Mouse (Mus musculus) heart, adult 8-10 months (tissue): ENCODE measurements around the gene Enho. TPM values are rescaled to one million over a fixed set of nuclear protein-coding genes. Genes with fewer than 3 reads are reported as not detected.
"Not testable (repeated sequence)": the region's sequence is repeated elsewhere in the genome, so short reads cannot be mapped to it uniquely, and the experiment has no call there.

ENCODE experiments used
- DNase-seq: peaks from one replicate; pipeline ENCODE4 v3.0.0; 2022; ENCODE audit warnings: low spot score
- total RNA-seq, 4 experiments: library from RNA; stranded (reverse); gene quantifications; 2 replicates each; pipeline ENCODE4 v1.2.4; 2022

Enho gene
- total RNA-seq: 10 to 100 TPM in 2 of 4 experiments, 1 to 10 TPM in 2; 8.9 to 13.9 (median 11.1) TPM

- peak; percentile 89 for DNase-seq
These were observed at the start of gene Enho for GRCm38 (mm10) chr4:41639913-41640507. Enho (minus strand) TSS chr4:41640324.

- DNase-seq: not testable (repeated sequence)
These were observed 48.4 kb upstream of the Enho start for GRCm38 (mm10) chr4:41688562-41688961.

DNA sequence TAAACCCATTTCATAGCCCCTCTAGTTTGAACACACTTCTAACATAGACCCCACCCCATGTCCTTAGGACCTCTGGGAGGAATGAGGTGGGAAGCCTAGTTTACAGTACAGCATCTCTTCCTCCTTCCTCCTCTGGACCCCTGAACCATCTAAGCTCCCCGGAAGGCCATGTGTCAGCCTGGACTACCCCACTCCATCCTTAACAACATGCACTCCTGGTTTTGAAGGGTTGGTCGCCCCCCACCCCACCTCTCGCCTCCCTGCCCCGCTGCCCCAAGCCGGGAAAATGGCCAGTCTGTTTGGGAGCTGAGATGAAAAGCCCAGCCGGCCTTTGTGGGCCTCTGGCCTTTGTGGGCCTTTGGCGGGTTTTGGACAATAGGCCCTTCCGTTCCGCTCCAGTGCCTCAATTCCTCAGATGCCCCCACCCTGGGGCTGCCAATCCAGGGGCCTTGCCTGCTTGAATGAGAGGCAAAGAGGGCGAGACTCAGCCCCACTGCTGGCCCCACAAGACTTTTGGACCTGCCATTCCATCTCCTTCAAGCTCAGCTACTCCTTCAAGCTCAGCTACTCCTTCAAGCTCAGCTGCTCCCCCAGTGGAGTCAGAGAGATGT, 45.9 kb upstream of the Enho start:
- not testable (repeated sequence) for DNase-seq

DNA sequence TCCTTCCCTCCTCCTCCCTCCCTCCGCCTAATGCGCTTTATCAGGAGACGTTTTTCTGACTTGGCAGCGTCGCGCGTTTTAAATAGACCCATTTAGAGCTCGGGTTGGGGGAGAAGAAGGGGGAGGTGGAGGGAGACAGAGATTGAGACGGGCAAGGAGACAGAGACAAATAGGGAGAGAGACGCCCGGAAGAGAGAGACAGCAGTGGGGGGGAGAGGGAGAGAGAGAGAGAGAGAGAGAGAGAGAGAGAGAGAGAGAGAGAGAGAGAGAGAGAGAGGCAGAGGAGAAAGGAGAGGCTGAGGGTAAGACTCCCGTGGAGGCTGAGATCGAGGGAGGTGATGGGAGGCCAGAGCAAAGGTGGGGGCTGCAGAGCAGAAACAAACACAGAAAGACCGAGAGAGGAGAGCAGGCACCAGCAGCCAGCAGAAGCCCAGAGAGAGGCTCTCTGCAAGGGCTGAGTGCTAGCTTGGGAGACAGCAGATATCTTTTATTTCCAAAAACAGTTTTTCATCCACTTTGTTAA, 44.9 kb upstream of the Enho start:
- DNase-seq: not testable (repeated sequence)

DNA sequence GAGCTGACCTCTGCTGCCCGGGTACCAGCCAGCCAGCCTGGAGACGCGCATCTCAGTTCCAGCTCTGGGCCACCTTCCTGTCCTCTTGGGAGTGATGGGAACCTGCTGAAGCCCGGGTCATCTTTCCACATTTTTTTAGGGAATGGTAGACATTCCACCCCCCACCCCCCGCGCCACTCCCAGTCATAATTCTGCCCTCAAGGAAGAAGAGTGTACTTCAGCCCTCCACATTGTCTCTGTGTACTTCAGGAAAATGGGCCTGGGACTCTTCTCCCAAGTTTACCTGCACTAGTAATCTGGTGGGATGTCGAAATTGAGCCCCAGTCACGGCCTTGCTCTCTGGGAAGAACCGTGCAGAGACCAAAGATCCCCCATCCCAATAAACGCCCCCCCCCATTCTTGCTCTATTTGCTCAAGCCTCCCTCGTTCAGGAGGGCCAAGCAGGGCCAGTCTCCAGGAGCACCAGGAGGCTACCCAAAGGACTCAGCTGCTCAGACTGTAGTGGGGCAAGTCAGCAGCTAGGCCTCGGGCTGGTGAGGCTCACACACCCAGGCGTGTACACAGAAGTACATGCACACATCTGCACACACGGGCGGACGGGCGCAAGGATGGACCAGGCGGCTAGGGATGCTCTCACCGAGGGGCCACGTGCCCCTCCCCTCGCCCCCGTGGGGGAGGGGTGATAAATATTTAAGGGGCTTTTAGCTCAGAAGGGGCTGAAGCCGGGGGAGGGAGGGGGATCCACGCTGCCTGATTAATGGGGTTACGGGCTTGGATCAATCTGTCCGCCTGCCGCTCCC, 44.2 kb upstream of the Enho start:
- not testable (repeated sequence) for DNase-seq

GRCm38 (mm10) chr4:41683303-41683702, 43.2 kb upstream of the Enho start:
- DNase-seq: not testable (repeated sequence)

- DNase-seq: no peak
These were observed 42.7 kb upstream of the Enho start for GRCm38 (mm10) chr4:41682789-41683188.

- no peak for DNase-seq
These were observed 41.8 kb upstream of the Enho start for GRCm38 (mm10) chr4:41681947-41682346.

GRCm38 (mm10) chr4:41681176-41681575, 41.1 kb upstream of the Enho start:
- no peak for DNase-seq

DNA sequence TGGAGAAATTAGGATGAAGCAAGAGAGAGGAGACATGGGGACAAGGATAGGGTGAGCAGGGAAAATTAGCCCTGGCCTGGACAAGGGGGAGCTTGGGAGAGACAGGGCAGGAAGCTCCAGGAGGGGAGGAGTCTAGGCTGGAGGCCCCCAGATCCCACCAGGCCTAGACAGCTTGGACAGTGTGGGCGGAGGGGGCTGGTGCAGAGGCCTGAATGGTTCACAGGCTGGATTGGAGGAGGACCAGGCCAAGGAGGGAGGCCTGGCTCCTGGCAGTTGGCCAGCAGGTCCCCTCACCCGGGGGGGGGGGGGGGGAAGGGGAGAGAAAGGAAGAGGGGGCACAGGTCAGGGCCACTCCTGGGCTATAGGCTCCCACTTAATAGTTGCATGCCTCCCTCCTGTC, 39.2 kb upstream of the Enho start:
- DNase-seq: no peak

GRCm38 (mm10) chr4:41678863-41679262, 38.7 kb upstream of the Enho start:
- DNase-seq: no peak

DNA sequence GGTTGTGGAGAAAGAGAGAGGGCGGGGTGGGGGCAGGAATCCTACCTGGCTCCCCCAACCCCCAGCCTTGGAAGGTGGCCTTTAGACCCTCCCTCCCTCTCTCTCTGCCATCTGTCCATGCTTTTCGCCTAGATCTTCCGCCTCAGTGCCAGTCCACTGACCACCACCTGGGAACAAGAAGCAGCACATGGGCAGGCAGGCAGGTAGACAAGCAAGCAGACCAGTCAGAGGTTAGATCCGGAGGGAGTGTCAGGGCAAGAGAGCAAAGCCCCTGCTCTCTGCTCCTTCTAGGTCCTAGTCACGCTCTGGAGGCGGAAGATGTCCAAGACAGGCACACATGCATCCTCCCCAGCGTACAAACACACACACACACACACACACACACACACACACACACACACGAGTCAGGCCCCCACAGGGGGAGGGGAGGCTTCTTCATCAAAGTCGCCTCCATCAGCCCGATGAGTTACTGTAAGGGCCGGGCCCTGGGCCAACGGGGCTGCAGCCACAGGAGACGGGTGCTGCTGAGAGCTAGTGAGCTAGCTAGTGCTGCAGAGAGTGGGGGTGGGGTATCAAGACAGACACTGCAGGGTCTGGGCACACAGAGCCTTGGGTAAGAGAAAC, 37.0 kb upstream of the Enho start:
- no peak for DNase-seq

GRCm38 (mm10) chr4:41676248-41677005, 36.3 kb upstream of the Enho start:
- DNase-seq: no peak

GRCm38 (mm10) chr4:41673186-41673585, 33.1 kb upstream of the Enho start:
- no peak for DNase-seq

DNA sequence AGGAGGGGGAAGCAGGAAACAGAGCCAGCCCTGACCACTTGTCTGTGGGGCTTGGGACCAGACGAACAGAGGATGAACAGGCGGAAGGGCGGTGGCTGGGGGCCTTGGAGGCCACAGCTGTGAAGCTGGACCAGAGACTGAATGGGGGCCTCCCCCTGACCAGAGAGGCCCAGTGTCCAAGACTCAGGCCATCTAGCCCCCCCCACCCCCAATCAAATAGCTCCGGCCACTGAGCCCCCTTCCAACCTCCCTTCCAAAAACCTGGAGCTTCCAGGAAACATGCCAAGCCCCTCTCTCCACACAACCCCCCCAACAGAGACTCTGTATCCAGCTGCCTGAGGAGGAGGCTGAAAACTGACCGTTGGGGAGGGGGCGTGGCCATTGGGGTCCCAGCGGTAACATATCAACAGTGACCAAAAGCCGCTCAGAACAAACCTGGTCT, 32.4 kb upstream of the Enho start:
- DNase-seq: no peak

DNA sequence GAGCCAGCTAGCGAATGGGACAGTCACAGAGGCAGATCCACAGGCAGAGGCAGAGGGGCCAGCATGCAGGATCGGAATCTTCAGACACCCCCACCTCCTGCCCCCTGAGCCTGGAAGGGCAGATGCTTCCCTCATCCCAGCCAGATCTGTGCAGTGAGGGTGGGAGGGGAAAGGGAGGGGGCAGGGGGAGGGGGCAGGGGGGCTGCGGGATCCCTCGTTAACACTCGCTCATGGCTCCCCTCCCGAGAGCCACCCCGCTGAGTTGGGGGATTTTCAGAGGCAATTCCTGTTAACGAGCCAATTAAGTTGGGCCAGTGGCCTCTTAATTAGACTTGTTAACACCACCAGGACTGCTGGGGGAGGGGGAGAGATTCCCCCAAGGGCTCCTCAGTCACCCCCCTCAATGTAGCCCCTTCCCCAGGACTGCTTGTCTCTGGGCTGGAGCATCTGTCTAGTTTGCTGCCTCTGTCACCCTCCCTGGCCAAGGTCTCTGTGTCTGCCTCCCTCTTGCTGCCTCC, 31.9 kb upstream of the Enho start:
- no peak for DNase-seq

- DNase-seq: no peak
These were observed 31.4 kb upstream of the Enho start for GRCm38 (mm10) chr4:41671500-41671899.

- no peak for DNase-seq
These were observed 30.7 kb upstream of the Enho start for GRCm38 (mm10) chr4:41670836-41671235.

DNA sequence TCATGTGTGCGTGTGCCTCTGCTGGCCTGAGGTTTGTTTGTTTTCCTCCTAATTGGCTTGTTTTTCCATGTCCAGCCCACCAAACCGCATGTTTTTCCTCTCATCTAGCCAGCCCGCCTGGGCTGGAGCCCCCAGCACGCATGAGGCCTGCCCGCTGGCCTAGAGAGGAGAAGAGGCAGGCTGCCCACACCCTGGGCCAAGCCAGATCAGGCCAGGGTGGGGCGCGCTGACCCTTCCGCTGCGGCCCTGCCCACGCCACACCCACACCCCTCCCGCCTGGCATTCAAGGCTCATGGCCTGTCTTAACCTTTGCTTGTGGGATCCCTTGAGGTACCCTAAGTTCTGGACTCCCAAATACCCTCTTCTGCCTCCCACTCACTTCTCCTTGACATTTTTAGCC, 26.5 kb upstream of the Enho start:
- no peak for DNase-seq

- DNase-seq: no peak
These were observed 25.0 kb upstream of the Enho start for GRCm38 (mm10) chr4:41665009-41665675.
